Mouse (Mus musculus) spleen, postnatal 14 days (tissue): ENCODE measurements around the gene Rif1.

Source experiments
- DNase-seq, 2 experiments: peaks; one replicate each; pipeline ENCODE4 v3.0.0; 2021 to 2022; ENCODE audit warnings: low spot score in 2 of 2

Rif1 gene

GRCm38 (mm10) chr2:52072491-52073140, at the start of gene Rif1:
Gene Rif1 (plus strand): TSS chr2:52072832.
- DNase-seq, result peak; percentile 68 to 78

GRCm38 (mm10) chr2:52027061-52027460, 45.6 kb upstream of the Rif1 start:
- DNase-seq, result no peak

GRCm38 (mm10) chr2:52029426-52029825, 43.2 kb upstream of the Rif1 start:
- no peak for DNase-seq

GRCm38 (mm10) chr2:52031491-52031890, 41.1 kb upstream of the Rif1 start:
- no peak for DNase-seq

GRCm38 (mm10) chr2:52034601-52035000, 38.0 kb upstream of the Rif1 start:
- no peak for DNase-seq

GRCm38 (mm10) chr2:52035144-52035543, 37.5 kb upstream of the Rif1 start:
- DNase-seq, result no peak

- no peak for DNase-seq
Observed at GRCm38 (mm10) chr2:52036929-52037595, 35.6 kb upstream of the Rif1 start.

- DNase-seq, result no peak
Observed at GRCm38 (mm10) chr2:52037882-52038281, 34.8 kb upstream of the Rif1 start, which contains the start of gene Tnfaip6. Gene Tnfaip6 (plus strand): TSS chr2:52038009.

GRCm38 (mm10) chr2:52038558-52038957, 34.1 kb upstream of the Rif1 start:
- no peak for DNase-seq

- DNase-seq, result no peak
Observed at GRCm38 (mm10) chr2:52039083-52039801, 33.4 kb upstream of the Rif1 start.

GRCm38 (mm10) chr2:52042132-52042531, 30.5 kb upstream of the Rif1 start:
- no peak for DNase-seq

- DNase-seq, result no peak
Observed at GRCm38 (mm10) chr2:52042714-52043113, 29.9 kb upstream of the Rif1 start.

GRCm38 (mm10) chr2:52043485-52043884, 29.1 kb upstream of the Rif1 start:
- no peak for DNase-seq

- no peak for DNase-seq
Observed at GRCm38 (mm10) chr2:52046032-52046431, 26.6 kb upstream of the Rif1 start.

GRCm38 (mm10) chr2:52050823-52051222, 21.8 kb upstream of the Rif1 start:
- DNase-seq, result no peak

- DNase-seq, result no peak
Observed at GRCm38 (mm10) chr2:52052335-52052734, 20.3 kb upstream of the Rif1 start.

- no peak for DNase-seq
Observed at GRCm38 (mm10) chr2:52053502-52053901, 19.1 kb upstream of the Rif1 start.

GRCm38 (mm10) chr2:52055616-52056015, 17.0 kb upstream of the Rif1 start:
- no peak for DNase-seq

GRCm38 (mm10) chr2:52057099-52057498, 15.5 kb upstream of the Rif1 start:
- DNase-seq, result no peak

GRCm38 (mm10) chr2:52057681-52058080, 15.0 kb upstream of the Rif1 start:
- DNase-seq, result no peak

- no peak for DNase-seq
Observed at GRCm38 (mm10) chr2:52068641-52069040, 4.0 kb upstream of the Rif1 start.

GRCm38 (mm10) chr2:52070816-52071215, 1.8 kb upstream of the Rif1 start:
- DNase-seq, result no peak
